Mouse (Mus musculus) inflammation-experienced regulatory T-cells, adult 6 months (primary cell): Measurements from ENCODE around the gene Adam11. TPM values are rescaled to one million over a fixed set of nuclear protein-coding genes. Genes with fewer than 3 reads are reported as not detected.
"Not testable (repeated sequence)": the region's sequence is repeated elsewhere in the genome, so short reads cannot be mapped to it uniquely, and the experiment has no call there.

Experiments used
- ATAC-seq: one replicate; pipeline ENCODE4 v1.8.0; 2017
- polyA plus RNA-seq, 3 experiments: library from polyadenylated mRNA; unstranded; fragments of 100-300 nt; shearing (Covaris generic); gene quantifications; one replicate each; pipeline ENCODE4 v1.2.1; 2017

Adam11 gene
- polyA plus RNA-seq, result under 1 TPM in 1 of 3 experiments, not detected in 2; 0.20 TPM

- ATAC-seq, result no peak
Measured at GRCm38 (mm10) chr11:102761309-102762210, at the start of gene Adam11. Gene Adam11, plus strand, starts transcription at chr11:102761439.

GRCm38 (mm10) chr11:102712411-102712810 lies 48.8 kb upstream of the Adam11 start:
- ATAC-seq, result no peak

- not testable (repeated sequence) for ATAC-seq
Measured at GRCm38 (mm10) chr11:102714578-102714977, 46.7 kb upstream of the Adam11 start.

- ATAC-seq, result no peak
Measured at GRCm38 (mm10) chr11:102716135-102716534, 45.1 kb upstream of the Adam11 start.

GRCm38 (mm10) chr11:102725574-102725973 lies 35.7 kb upstream of the Adam11 start:
- ATAC-seq, result no peak

GRCm38 (mm10) chr11:102728614-102729013 lies 32.6 kb upstream of the Adam11 start:
- ATAC-seq, result no peak

GRCm38 (mm10) chr11:102729835-102730234 lies 31.4 kb upstream of the Adam11 start:
- ATAC-seq, result no peak

GRCm38 (mm10) chr11:102731366-102731765 lies 29.9 kb upstream of the Adam11 start:
- no peak for ATAC-seq

- ATAC-seq, result no peak
Measured at GRCm38 (mm10) chr11:102733146-102733545, 28.1 kb upstream of the Adam11 start.

GRCm38 (mm10) chr11:102734961-102735360 lies 26.3 kb upstream of the Adam11 start:
- no peak for ATAC-seq

GRCm38 (mm10) chr11:102738046-102738445 lies 23.2 kb upstream of the Adam11 start:
- no peak for ATAC-seq

- ATAC-seq, result peak; percentile 38
Measured at GRCm38 (mm10) chr11:102739278-102739966, 21.8 kb upstream of the Adam11 start.

GRCm38 (mm10) chr11:102740634-102741033 lies 20.6 kb upstream of the Adam11 start:
- no peak for ATAC-seq

GRCm38 (mm10) chr11:102741129-102741950 lies 19.9 kb upstream of the Adam11 start:
- ATAC-seq, result no peak

- no peak for ATAC-seq
Measured at GRCm38 (mm10) chr11:102742066-102742465, 19.2 kb upstream of the Adam11 start.

GRCm38 (mm10) chr11:102742843-102743242 lies 18.4 kb upstream of the Adam11 start:
- no peak for ATAC-seq

- ATAC-seq, result no peak
Measured at GRCm38 (mm10) chr11:102744746-102745145, 16.5 kb upstream of the Adam11 start.

- ATAC-seq, result no peak
Measured at GRCm38 (mm10) chr11:102747866-102748265, 13.4 kb upstream of the Adam11 start.

GRCm38 (mm10) chr11:102748381-102748780 lies 12.9 kb upstream of the Adam11 start:
- ATAC-seq, result no peak

GRCm38 (mm10) chr11:102749712-102750111 lies 11.5 kb upstream of the Adam11 start:
- ATAC-seq, result no peak

- no peak for ATAC-seq
Measured at GRCm38 (mm10) chr11:102752896-102753590, 8.2 kb upstream of the Adam11 start.
